Mouse (Mus musculus): ENCODE measurements at regions not wholly inside any gene's neighbourhood (a gene's known extent, or its start where the extent isn't known, plus 50 kb on each side); places are given as distances from the start of the nearest gene placed in this dataset.
"Not testable (repeated sequence)": the region's sequence is repeated elsewhere in the genome, so short reads cannot be mapped to it uniquely, and the experiment has no call there.

DNA sequence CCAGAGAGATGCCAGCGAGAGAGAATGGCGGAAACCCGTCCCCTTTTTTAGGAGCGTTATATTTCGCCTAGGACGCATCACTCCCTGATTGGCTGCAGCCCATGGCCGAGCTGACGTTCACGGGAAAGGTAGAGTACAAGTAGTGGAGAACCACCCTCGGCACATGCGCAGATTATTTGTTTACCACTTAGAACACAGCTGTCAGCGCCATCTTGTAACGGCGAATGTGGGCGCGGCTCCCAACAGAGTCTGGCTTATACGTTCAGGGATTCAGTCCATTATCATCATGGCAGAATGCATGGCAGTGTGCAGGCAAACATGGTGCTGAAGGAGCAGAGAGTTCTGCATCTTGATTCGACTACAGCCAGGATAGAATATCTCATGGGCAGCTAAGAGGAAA lies 339.8 kb upstream of the Glra2 start:
- not testable (repeated sequence) for H3K9me3 ChIP-seq; H3K4me1 ChIP-seq; H3K4me3 ChIP-seq; H3K9ac ChIP-seq; H3K27me3 ChIP-seq (replicated peaks); H3K4me2 ChIP-seq; H3K36me3 ChIP-seq (replicated peaks); H3K27ac ChIP-seq
- ATAC-seq (replicated peaks), result peak; percentile 45; the same call in 1 of the 2 replicates
- WGBS, result 78% methylated on average over 15 of the region's 18 CpGs

DNA sequence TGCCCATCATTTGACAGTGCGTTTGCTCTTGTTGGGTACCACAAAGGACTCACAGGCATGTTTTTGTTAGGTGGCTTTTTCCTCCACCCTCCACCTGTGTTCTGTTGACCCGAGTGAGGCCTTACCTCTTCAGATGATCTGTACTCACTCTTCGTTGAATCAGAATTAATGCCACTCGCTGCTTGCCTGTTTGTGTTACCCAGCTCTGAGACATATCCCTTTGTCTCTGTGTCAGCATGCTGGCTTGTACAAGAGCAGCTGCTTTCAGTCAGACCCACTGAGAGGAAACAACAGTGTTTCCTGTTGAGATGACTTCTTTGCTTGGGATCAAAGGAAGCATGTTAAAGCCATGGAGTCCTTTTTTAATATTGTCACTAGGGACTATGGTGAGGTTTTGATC lies 304.0 kb upstream of the Glra2 start:
- H3K36me3 ChIP-seq (replicated peaks), result no peaks in the 10 kb centered on the region
- no peaks in the 10 kb centered on the region for H3K9me3 ChIP-seq
- no peak overlapping the region for H3K4me2 ChIP-seq
- peak; percentile 78 for ATAC-seq (replicated peaks)
- no peak overlapping the region for H3K4me3 ChIP-seq
- H3K4me1 ChIP-seq, result no peaks in the 10 kb centered on the region
- H3K27me3 ChIP-seq (replicated peaks), result no peaks in the 10 kb centered on the region
- no peak overlapping the region for H3K9ac ChIP-seq
- H3K27ac ChIP-seq, result no peak overlapping the region
- WGBS, result 39% methylated on average over 4 of the region's 4 CpGs

DNA sequence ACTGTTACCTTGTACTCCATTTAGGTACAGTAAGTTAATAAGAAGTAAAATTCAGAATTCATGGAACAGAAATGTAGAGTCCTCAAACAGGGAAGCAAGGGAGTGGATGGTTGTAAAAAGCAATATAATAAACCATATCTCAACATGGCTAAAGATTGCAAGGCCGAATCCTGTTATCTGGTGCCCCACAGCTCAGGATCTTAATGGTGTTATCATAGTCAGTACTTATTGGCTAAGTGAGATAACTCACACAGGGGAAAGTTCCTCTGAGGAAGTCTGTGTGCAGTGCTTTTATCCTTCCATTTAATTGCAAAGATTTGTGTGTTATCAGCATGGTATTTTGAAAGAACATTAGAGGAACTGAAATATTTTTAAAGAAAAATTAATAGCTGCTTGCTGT lies 288.9 kb upstream of the Glra2 start:
- Histone ChIP-seq H3K27ac (no peak overlapping the region), H3K9ac (no peak overlapping the region), H3K4me1 (no peaks in the 10 kb centered on the region), H3K4me3 (no peak overlapping the region), H3K4me2 (no peak overlapping the region), H3K9me3 (no peaks in the 10 kb centered on the region), H3K27me3 (replicated peaks) (no peaks in the 10 kb centered on the region), H3K36me3 (replicated peaks) (no peaks in the 10 kb centered on the region)
- no peak for ATAC-seq (replicated peaks)
- 72% methylated on average over 1 of the region's 1 CpGs for WGBS

DNA sequence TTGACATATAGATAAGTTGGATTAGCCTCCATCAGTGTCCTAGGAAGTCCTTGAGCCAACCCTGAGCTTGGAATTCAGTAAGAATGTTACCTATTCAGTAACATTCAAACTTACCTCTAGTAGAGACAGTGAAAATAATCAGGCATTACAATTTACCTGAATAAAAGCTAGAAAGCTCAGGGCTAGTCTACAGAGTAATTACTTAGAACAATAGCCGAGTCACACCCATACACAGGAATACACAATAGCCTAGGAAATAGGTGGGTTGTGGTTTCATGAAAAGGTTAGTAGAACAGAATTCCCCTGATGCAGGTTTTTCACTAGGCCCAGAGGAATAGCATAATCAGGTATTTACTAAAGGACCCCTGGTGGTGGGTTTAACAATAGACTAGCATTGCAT lies 273.6 kb upstream of the Glra2 start:
- H3K9ac ChIP-seq; H3K27me3 ChIP-seq (replicated peaks); H3K36me3 ChIP-seq (replicated peaks); H3K4me1 ChIP-seq; H3K4me3 ChIP-seq; H3K9me3 ChIP-seq; H3K4me2 ChIP-seq; ATAC-seq (replicated peaks); H3K27ac ChIP-seq: not testable (repeated sequence)
- WGBS, result 78% methylated on average over 1 of the region's 1 CpGs
